Mouse (Mus musculus): ENCODE data around the gene Tmem132b.

DNA sequence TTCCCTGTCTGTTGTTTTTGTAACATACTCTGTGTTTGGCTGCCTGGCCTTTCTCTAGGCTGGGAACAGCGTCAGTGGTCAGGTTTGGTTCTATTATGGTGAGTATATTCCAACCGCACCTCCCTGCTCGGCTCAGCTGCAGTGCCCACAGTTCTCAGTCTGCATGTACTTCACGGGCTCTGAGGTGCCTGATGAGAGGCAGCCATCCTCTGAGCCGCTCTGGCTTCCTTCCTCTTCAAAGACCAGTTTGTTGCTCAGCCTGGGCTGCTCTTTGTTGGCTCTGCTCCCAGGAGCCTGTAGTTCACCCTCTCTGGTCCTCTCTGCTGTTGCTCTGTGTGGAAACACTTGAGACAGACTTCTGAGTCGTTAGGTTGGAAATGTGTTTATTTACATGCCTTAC lies 151.9 kb downstream of the Tmem132b start:
- TF ChIP-seq POLR2A (IDR thresholded peaks at IDR 0.05; ENCODE audit: low read depth, low read length) (no peak), CTCF (conservative IDR thresholded peaks at IDR 0.05; ENCODE audit: insufficient read depth, insufficient read length, low read depth, low read length) (no peak)
